Mouse (Mus musculus): ENCODE data around the gene Armh1. TPM values are rescaled to one million over a fixed set of nuclear protein-coding genes. Genes with fewer than 3 reads are reported as not detected.
"Not testable (repeated sequence)": the region's sequence is repeated elsewhere in the genome, so short reads cannot be mapped to it uniquely, and the experiment has no call there.

Armh1 gene
- polyA plus RNA-seq, 1 experiment from 2014 or later, result 1.5 TPM

GRCm38 (mm10) chr4:117210147-117211074 lies 41.5 kb downstream of the Armh1 start:
- Histone ChIP-seq H3K4me3 (no peak overlapping the region), H3K9ac (no peak overlapping the region), H3K27ac (replicated peaks) (no peak overlapping the region), H3K36me3 (no peaks in the 10 kb centered on the region), H3K4me1 (replicated peaks) (no peaks in the 10 kb centered on the region), H3K4me2 (peak overlapping the region; percentile 32), H3K9me3 (no peaks in the 10 kb centered on the region), H3K27me3 (no peaks in the 10 kb centered on the region)
- WGBS, result 2% methylated on average over 20 of the region's 20 CpGs
- ATAC-seq (ENCODE audit: low FRiP score, low read depth), result no peak

GRCm38 (mm10) chr4:117209592-117209991 lies 42.3 kb downstream of the Armh1 start:
- Histone ChIP-seq H3K27ac (replicated peaks) (no peak overlapping the region), H3K4me3 (no peak overlapping the region), H3K4me2 (no peak overlapping the region), H3K9ac (no peak overlapping the region), H3K27me3 (no peaks in the 10 kb centered on the region), H3K9me3 (no peaks in the 10 kb centered on the region), H3K4me1 (replicated peaks) (no peaks in the 10 kb centered on the region), H3K36me3 (no peaks in the 10 kb centered on the region)
- 82% methylated on average over 6 of the region's 6 CpGs for WGBS
- ATAC-seq (ENCODE audit: low FRiP score, low read depth), result no peak

- Histone ChIP-seq H3K27me3 (no peaks in the 10 kb centered on the region), H3K4me3 (no peak overlapping the region), H3K9me3 (no peaks in the 10 kb centered on the region), H3K4me1 (replicated peaks) (peaks cover 6% of the 10 kb centered on the region), H3K27ac (replicated peaks) (no peak overlapping the region), H3K4me2 (peak overlapping the region; percentile 59; the same call in 1 of the 2 replicates), H3K9ac (no peak overlapping the region), H3K36me3 (no peaks in the 10 kb centered on the region)
- WGBS, result 72% methylated on average over 4 of the region's 4 CpGs
- no peak for ATAC-seq (ENCODE audit: low FRiP score, low read depth)
Observed at GRCm38 (mm10) chr4:117202992-117203354, 49.0 kb downstream of the Armh1 start.

GRCm38 (mm10) chr4:117202046-117202991 lies 49.6 kb downstream of the Armh1 start:
- Histone ChIP-seq H3K27me3 (no peaks in the 10 kb centered on the region), H3K4me1 (replicated peaks) (peaks cover 6% of the 10 kb centered on the region), H3K27ac (replicated peaks) (peak overlapping the region; percentile 53), H3K9me3 (no peaks in the 10 kb centered on the region), H3K9ac (peak overlapping the region; percentile 38), H3K4me2 (peak overlapping the region; percentile 59), H3K4me3 (peak overlapping the region; percentile 31), H3K36me3 (no peaks in the 10 kb centered on the region)
- peak; percentile 65 for ATAC-seq (ENCODE audit: low FRiP score, low read depth)
- WGBS, result 2% methylated on average over 25 of the region's 25 CpGs

GRCm38 (mm10) chr4:117191804-117192203 lies 60.1 kb downstream of the Armh1 start:
- H3K27me3 ChIP-seq, result no peaks in the 10 kb centered on the region
- no peaks in the 10 kb centered on the region for H3K9me3 ChIP-seq
- no peak overlapping the region for H3K4me2 ChIP-seq
- no peak for ATAC-seq (ENCODE audit: low FRiP score, low read depth)
- no peak overlapping the region for H3K9ac ChIP-seq
- H3K36me3 ChIP-seq, result no peaks in the 10 kb centered on the region
- H3K4me1 ChIP-seq (replicated peaks), result 0 out of 2 replicates have a peak, but pooled peaks cover 3% of the 10 kb centered on the region
- H3K4me3 ChIP-seq, result no peak overlapping the region
- no peak overlapping the region for H3K27ac ChIP-seq (replicated peaks)
- 96% methylated on average over 14 of the region's 14 CpGs for WGBS

GRCm38 (mm10) chr4:117190660-117191059 lies 61.3 kb downstream of the Armh1 start:
- H3K4me2 ChIP-seq, result no peak overlapping the region
- H3K27me3 ChIP-seq, result no peaks in the 10 kb centered on the region
- H3K9ac ChIP-seq, result no peak overlapping the region
- H3K4me3 ChIP-seq, result no peak overlapping the region
- WGBS, result 75% methylated on average over 7 of the region's 7 CpGs
- no peaks in the 10 kb centered on the region for H3K36me3 ChIP-seq
- H3K4me1 ChIP-seq (replicated peaks), result 0 out of 2 replicates have a peak, but pooled peaks cover 3% of the 10 kb centered on the region
- no peak overlapping the region for H3K27ac ChIP-seq (replicated peaks)
- H3K9me3 ChIP-seq, result no peaks in the 10 kb centered on the region
- ATAC-seq (ENCODE audit: low FRiP score, low read depth), result no peak

- 1% methylated on average over 9 of the region's 9 CpGs for WGBS
- Histone ChIP-seq H3K36me3 (no peaks in the 10 kb centered on the region), H3K27ac (replicated peaks) (peak overlapping the region; percentile 84), H3K4me2 (peak overlapping the region; percentile 58), H3K4me3 (peak overlapping the region; percentile 31), H3K27me3 (no peaks in the 10 kb centered on the region), H3K9me3 (no peaks in the 10 kb centered on the region), H3K9ac (peak overlapping the region; percentile 61), H3K4me1 (replicated peaks) (0 out of 2 replicates have a peak, but pooled peaks cover 3% of the 10 kb centered on the region)
- ATAC-seq (ENCODE audit: low FRiP score, low read depth), result peak; percentile 90
Observed at GRCm38 (mm10) chr4:117189856-117190543, 61.9 kb downstream of the Armh1 start.

- Histone ChIP-seq H3K9me3 (no peaks in the 10 kb centered on the region), H3K27ac (replicated peaks) (peak overlapping the region; percentile 84), H3K4me3 (peak overlapping the region; percentile 31), H3K27me3 (no peaks in the 10 kb centered on the region), H3K36me3 (no peaks in the 10 kb centered on the region), H3K9ac (peak overlapping the region; percentile 61), H3K4me1 (replicated peaks) (0 out of 2 replicates have a peak, but pooled peaks cover 3% of the 10 kb centered on the region), H3K4me2 (peak overlapping the region; percentile 58)
- WGBS, result under 1% methylated on average over 16 of the region's 16 CpGs
- ATAC-seq (ENCODE audit: low FRiP score, low read depth), result peak; percentile 74; the same call in 1 of the 2 replicates
Observed at GRCm38 (mm10) chr4:117189382-117189855, 62.5 kb downstream of the Armh1 start.

- Histone ChIP-seq H3K36me3 (no peaks in the 10 kb centered on the region), H3K27ac (replicated peaks) (peak overlapping the region; percentile 84), H3K4me1 (replicated peaks) (0 out of 2 replicates have a peak, but pooled peaks cover 3% of the 10 kb centered on the region), H3K4me2 (peak overlapping the region; percentile 58), H3K9ac (no peak overlapping the region), H3K9me3 (no peaks in the 10 kb centered on the region), H3K4me3 (peak overlapping the region; percentile 31), H3K27me3 (no peaks in the 10 kb centered on the region)
- 54% methylated on average over 3 of the region's 3 CpGs for WGBS
- no peak for ATAC-seq (ENCODE audit: low FRiP score, low read depth)
Observed at GRCm38 (mm10) chr4:117188969-117189368, 63.0 kb downstream of the Armh1 start.

GRCm38 (mm10) chr4:117182759-117183096 lies 69.2 kb downstream of the Armh1 start:
- ATAC-seq (ENCODE audit: low FRiP score, low read depth), result peak; percentile 71
- H3K9me3 ChIP-seq, H3K27me3 ChIP-seq, H3K36me3 ChIP-seq: not testable (repeated sequence)
- Histone ChIP-seq H3K4me2 (peak overlapping the region; percentile 93), H3K4me1 (replicated peaks) (peaks cover 17% of the 10 kb centered on the region; the same call in 1 of the 2 replicates), H3K9ac (peak overlapping the region; percentile 55), H3K27ac (replicated peaks) (peak overlapping the region; percentile 83), H3K4me3 (peak overlapping the region; percentile 57)
- 11% methylated on average over 9 of the region's 9 CpGs for WGBS
